Mouse (Mus musculus) embryo, embryonic 11.5 days (tissue): ENCODE measurements around the gene Ap5z1.
A peak's percentile ranks its signal among the peaks of the same experiment; 100 is the strongest.

ENCODE experiments used
- DNase-seq: peaks from one replicate; pipeline ENCODE4 v3.0.0-alpha.2; 2012; ENCODE audit warnings: low read depth, low spot score

Gene Ap5z1

DNA sequence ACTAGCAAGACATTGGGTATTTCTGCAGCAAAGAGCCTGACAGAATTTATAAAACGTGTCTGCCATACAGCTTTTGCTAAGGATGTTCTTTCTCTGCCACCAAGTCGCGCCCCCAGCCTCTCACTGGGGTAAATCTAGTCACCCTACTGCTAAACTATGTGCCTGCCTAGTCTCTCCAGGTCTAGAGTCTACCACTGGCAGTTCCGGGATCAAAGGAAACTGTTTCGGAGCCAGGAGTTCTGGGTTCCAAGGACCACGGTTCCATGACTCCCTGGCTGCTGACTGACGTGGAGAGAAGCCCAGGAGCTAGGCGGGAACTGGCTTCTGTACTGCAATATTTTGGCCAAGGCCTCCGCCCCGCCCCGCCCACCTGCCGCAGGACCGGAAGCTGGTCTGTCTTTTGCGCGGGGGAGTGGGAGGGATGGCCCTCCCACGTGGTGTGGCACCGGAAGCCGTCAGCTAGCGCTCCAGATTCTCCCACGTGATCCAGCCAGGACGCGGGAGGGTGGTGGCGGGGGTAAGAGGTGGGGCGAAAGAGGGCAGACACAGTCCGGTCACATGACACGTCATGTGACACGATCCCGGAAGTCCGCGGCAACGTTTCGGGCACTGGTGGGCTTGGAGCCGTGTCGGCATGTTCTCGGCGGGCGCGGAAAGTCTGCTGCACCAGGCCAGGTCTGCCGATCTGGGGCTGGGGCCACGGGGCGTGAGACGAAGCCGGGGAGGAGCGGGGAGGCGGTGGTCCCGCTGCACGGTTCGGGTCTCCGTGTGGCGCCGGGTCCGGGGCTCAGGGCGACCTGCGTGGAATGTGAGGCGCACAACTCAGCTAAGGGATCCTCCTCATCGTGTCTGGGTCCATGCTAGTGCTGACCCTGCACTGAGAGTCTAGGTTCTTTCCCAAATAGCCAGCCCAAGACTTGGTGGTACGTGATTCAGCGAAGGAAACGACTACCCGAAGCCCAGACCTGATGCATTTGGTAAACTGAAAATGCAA lies at the start of gene Ap5z1:
Gene Ap5z1, plus strand, starts transcription at position 484 of the 994 bp plus-strand sequence.
- peak; percentile 95 for DNase-seq

DNA sequence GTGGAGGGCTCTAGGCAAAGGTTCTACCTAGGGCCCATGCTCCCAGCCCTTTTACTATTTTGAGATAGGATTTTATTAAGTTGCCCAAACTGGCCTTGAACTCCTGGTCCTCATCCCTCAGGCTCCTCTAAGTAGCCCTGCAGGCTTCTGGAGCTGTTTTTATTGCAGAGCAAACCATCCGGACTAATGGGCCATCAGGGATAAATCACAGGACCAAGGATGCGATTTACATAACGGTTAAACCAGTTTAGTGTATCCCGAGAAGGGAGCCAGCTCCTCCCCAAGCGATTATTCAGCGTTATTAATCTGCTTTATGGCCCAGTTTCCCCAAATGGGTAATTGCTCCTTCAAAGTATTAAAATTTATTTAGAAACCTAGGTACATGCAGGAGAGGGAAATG lies 48.3 kb upstream of the Ap5z1 start:
- DNase-seq, result no peak

DNA sequence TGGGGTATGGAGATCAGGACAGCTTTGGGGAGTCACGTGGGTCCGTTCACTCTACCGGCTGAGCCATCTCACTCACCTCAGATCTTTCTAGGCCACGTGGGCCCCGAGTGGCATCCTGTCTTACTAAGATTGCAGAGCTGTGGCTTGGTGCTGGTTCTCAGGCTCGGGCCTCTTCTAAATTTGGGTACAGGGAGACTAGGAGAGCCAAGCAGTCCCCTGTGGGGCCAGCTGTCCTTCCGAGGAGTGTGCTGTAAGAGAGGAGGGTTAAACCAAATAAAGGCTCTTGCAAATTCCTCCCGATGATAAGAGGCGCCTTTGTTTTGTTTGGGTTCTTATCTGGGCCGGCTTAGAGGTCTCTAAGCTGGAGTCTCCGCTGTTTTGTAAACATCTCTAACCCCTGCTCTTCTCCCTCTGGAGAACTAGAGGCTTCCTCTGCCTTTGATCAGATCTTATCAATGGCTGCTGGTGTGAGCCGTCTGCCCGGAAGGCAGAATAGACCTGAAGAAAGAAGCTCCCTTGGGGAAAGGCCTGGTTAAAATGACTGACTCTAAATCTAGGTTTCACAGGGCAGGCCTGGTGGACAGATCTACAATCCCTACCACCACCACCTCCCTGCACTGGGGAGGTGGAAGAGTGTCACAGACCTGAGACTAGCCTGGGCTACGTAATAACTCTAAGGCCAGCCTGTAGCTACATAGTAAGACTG lies 47.5 kb upstream of the Ap5z1 start:
- no peak for DNase-seq

DNA sequence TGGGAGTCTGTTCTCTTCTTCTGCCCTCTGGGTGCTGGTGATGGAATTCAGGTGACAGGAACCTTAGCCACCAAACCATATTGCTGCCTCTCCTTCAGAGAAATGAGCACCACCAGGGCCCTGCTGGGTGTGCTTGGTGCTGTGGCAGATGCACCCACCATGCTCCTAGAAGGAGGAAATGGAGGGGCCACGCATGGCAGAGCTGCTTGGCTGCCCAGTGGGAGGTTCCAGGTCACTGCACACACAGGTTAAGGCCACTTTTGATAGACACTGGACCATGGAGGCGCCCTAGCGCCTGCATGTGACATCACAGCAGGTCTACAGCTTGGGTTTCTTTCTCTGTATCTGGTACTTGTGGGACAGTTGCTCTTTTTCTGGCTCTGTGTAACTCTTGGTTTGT lies 46.6 kb upstream of the Ap5z1 start:
- no peak for DNase-seq

DNA sequence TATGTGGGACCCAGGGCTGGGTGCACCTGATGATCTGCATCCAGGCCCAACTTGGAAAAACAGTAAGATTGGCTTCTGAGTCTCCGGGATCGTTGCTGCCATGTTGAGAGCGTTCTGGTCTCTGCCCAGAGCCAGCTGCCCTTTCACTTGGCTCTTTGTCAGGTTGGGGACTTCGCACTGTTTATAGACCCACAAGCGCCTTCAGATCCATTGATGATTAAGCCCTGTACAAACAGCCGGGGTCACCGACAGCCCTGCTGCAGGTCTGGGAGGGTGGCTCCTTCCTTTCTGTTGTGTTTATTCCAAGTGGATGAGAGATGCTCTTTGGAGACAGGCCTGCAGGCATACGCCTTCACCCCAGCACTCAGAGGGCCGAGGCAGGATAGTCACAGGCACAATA lies 45.9 kb upstream of the Ap5z1 start:
- no peak for DNase-seq

DNA sequence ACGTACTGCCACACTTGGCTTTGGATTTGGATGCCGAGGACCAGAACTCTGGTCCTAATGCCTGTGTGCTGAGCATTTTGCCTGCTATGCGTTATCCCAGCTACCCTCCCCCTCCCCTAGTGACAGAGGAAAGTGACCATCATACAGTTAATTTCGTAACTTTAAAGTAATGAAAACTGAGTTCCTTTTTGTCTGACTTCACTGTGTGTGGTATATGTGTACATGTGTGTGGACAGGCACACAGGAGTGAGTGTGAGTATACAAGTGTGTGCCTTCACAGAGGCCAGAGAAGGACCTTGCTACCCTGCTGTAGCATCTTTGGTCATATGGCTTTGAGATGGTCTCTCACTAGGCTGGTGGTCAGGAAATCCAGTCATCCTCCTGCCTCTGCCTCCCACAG lies 45.3 kb upstream of the Ap5z1 start:
- DNase-seq, result no peak

DNA sequence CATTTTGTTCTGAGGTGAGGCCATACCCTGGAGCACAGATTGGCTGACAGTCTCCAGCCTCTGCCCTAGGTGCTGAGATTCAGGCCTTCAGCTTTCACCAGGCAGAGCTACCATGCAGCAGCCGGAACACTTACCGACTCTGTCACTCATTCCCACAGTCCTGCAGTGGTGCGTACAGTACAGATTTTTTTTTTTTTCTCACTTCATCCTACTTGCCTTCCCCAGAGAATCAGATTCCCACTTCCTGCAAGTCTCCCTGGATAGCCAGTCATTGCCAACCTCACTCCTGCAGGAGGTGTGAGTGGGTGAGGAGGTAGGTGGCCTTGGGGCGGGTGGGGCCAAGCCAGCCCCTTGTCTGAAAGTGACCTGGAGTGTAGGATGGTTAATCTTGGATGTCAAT lies 43.4 kb upstream of the Ap5z1 start:
- no peak for DNase-seq

DNA sequence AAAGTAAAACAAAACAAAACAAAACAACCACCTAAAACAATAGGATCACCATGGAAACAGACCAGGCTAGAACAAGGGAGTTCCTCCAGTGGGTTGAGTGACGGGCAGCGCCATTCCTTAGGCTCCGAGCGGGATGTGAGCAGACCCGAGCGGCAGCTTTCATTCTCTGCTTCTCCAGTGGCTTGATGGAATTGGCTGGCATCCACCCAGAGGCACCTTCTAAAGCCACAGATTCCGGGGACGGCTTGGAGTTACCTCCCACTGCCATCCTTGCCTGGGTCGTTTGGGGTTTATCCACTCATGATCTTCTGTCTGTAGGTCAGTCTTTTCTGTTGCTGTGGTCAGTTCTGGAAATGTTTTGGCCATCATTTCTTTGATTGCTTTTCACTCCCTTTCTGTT lies 42.8 kb upstream of the Ap5z1 start:
- no peak for DNase-seq

DNA sequence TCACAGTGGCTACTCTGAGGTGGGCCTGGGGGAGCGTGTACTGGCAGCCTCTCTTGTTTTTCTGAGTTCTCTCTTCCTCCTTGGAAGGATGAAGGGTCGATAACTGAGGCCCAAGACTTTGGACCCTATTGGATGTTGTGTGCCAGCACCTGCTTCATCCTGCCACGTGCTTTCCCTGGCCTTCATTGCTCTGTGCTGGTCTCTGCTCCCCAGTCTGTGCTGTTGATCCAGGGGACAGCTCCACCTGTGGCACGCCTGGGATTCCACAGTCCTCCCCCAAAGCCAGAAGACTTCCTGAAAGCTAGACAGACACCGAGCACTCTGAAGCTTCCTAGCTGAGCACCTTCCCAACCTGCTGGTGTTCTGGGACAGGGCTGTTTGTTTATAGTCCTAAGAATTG lies 41.9 kb upstream of the Ap5z1 start:
- no peak for DNase-seq

DNA sequence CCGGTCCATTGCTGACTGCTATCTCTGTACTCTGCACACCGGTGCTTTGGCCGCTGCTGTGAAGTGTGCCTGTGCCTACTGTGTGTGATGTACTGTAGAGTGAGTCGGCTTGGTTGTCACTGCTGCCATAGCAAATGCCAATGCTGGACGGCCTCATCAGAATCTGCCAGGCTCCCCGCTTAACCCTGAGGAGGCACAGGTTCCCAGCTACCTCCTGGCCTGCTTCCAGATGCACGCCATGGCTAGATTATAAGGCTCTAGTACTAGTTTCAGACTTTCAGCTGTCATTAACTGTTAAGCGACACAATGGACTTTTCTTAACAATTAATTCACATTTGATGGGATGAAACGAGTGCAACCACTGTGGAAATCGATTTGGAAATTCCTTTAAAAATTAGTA lies 40.6 kb upstream of the Ap5z1 start:
- DNase-seq, result no peak

DNA sequence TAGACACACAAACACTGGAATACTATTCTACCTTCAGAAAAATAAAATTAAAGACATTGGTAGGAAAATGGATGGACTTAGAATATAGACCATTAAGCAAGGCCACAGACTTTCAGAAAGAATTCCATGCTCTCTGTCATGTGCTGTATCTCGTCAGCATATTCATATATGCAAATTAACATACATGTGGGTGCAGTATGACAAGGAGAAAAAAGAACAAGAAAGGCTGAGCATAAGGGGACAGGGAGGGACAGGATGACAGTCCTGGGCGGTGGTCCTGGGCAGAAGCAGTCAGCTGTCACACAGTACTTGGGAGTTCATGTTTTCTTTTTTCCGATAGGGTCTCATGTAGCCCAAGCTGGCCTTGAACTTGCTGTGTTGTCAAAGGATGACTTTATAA lies 40.0 kb upstream of the Ap5z1 start:
- DNase-seq, result no peak

DNA sequence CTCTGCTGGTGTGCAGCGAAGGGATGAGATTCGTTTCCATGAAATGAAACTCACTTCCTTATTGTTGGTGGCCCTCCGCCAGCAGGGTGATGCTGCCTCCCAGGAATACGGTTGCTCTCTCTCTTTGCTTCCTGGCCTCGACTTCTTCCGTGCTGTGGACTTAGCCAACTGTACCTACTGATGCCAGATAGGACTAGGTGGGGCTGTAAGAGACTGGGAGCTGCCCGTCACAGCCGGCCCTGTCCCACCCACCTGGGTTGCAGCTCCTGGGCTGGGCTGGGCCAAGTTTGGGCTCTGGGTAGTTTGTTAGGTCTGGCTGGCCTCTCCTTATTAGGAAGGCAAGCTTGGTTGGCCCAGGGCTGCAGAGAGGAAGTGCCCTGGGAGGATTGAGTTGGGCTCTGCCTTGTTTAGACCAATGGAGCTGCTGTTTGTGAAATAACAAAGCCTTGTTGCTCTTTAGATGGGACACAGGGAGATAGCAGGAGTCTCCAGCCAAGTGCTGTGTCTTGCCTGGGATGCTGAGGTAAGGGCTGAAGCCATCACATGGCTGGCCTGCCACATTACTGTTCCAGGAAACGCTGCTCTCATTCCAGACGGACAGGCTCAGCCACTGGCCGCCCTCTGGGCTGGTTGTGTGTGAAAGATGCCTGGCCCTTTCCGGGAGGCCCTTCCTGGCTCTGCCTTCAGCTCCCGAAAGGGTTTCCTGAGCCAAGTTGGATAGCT lies 39.0 kb upstream of the Ap5z1 start:
- DNase-seq, result no peak

DNA sequence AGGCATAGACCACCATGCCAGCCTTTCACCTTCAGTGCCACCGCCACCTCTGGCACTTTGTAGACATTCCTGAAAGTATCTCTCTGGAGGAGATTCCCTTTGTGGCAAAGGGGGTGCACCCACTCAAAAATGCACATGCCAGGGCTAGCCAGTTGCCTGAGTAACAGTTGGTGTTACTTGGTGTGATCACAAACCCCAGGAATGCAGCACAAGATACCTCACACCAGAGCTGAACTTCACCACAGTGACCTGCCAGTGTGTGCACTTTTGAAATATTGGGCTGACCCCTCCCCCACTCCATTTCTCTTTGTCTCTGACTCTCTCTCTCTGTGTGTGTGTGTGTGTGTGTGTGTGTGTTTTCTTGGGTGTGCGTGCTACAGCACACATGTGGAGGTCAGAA lies 37.3 kb upstream of the Ap5z1 start:
- no peak for DNase-seq

DNA sequence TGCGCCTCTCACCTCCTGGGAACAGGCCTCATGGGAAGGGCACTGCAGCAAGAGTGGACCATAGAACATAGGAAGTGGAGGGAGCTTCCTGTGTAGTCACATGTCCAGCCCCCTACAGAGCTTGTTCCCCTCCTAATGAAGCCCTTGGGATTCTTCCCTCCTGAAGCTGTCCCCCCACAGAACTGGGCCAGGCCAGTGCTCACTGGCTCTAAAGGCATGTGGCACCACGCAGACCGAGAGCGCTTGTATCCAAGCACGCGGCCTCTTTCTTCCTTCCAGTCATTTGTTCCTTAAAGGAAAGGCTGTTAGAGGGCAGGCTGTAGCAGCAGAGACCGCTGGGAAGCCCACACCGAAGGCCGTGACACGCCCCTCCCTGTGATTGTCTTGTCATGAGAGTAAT lies 35.9 kb upstream of the Ap5z1 start:
- no peak for DNase-seq

DNA sequence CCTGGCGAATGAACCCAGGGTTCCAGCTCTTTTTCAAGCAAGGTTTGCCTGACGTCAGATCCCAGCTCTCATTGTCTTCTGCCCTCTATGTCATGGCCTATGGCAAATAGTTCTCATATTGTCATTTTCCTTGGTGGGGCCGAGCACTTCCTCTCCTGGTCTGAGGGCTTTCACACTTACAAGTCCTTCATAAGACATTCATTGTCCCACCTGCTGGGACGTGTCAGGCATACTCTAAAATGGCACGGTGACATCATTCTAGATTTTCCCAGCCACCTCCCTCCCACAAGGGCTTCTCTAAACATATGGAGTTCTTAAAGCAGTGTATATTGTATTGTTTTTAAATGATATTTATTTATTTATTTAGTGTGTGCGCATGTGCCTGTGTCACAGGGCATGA lies 35.1 kb upstream of the Ap5z1 start:
- no peak for DNase-seq

DNA sequence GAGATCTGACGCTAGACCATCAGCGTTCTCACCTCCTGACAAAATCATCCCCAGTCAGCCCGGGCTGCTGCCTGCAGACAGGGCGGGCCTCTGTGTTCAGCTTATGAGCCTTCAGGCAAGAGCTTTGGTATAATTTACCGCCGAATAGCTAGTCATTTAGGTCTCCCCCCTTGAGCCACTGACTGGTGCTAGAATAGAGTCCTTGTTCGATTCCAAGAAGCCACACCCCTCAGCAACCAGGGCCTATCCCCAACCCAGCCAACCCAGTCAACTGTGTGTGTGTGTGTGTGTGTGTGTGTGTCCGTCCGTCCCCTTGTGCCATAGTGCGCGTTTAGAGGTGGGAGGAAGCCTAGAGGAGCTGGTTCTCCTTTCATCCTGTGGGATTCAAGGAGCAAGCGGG lies 32.7 kb upstream of the Ap5z1 start:
- no peak for DNase-seq

DNA sequence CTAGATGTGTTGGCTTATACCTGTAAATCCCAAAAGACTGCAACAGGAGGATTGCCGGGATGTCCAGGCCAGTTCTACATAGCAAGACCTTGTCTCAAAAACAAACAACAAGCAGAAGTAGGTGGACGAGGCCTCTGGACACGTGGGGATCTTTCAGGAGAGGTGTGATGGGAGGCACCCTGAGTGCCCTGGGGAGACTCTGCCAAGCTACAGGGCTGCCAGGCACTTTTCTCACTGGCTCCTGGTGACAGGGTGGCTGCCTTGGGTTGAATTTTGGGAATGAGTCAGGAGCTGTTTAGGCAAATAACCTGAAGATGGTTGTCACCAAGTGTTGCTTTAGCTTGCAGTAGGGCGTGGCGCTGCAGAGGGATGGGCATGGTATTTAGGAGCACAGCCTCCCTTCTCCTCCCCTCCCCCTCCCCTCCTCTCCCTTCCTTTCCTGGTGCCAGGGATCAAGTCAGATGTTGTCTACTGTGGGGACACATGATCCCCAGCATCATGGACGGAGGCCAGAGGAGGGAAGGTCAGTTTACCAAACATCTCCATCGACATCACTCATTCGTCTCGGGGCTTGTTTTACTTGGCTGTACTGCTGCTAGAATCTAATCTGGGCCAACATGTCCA lies 31.8 kb upstream of the Ap5z1 start:
- no peak for DNase-seq

DNA sequence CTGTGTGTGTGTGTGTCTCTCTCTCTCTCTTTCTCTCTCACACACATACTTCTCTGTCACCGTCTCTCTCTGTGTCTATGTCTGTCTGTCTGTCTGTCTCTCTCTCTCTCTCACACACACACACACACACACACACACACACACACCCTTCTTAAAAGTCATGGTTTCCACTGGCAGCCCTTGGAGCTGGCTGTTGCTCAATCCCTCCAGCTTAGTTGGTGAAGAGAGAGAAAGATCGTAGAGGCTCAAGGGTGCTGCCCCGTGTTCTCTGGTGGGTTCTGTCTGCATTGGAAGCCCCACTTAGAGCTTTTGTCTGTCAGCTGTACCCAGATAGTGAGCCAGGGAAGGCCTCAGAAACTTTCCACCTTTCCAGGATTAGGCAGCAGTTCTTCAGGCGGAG lies 31.0 kb upstream of the Ap5z1 start:
- no peak for DNase-seq

DNA sequence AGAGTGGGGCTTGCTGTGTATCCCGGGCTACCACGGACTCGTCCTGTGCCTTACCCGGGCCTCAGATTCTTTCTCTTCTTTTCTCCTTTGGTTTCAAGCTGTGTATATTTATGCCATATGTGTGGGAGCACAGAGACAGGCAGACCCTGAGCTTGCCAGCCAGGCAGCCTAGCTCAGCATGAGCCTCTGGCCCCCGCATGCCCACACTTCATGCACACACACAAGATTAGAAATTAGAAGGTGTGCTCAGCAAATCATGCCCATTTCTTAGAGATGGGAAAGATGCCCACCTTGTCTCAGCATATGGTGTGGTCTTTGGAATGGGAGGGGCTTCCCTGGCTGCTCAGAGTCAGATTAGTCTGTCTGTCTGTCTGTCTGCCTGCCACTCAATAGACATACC lies 29.7 kb upstream of the Ap5z1 start:
- no peak for DNase-seq

DNA sequence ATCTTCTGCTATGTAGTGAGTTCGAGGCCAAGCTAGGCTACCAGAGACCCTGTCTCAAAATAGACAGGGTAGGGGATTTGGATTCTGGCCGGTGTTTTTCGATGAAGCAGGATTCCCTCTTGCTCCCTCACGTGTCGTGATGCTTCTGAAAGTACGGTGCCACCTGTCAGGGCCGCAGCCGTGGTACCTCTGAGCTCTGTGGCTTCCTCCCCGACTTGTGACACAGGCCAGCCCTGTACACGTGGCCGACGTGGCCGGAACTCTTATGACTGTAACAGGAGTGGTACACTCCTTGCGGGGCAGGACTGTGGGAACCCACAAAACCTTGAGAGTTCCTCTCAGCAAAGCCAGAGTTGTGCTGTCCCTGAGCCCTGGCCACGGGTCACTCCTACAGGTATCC lies 28.0 kb upstream of the Ap5z1 start:
- DNase-seq, result no peak

DNA sequence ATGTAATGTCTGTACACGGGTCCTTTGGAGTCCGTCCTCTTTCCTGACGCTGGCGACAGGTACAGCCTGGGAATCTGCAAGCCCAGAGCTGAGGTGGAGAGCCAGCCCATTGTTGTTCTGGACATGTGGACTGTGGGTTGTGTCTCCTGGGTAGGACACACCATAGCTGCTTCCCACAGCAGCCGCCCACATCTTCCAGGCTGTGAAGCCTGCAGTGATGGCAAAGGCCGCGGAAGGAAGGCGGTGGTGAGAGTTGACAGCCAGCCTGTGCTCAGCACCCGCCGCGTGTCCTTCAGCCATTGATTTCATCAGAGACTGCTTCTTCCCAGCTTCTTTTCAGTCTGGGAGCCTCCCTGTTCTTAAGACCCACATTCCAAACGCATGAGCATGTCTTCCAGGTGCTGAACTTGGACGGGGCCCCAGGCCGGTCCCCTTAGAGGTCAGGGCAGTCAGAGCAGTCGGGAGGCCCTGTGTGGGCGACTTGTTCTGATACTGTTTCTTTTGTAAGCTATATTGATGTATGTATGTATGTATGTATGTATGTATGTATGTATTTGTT lies 25.3 kb upstream of the Ap5z1 start:
- DNase-seq, result no peak
